Mouse (Mus musculus) bone marrow, adult 2 months (tissue): ENCODE data around the gene Ifnab. TPM values are rescaled to one million over a fixed set of nuclear protein-coding genes. Genes with fewer than 3 reads are reported as not detected.
A peak's percentile ranks its signal among the peaks of the same experiment; 100 is the strongest.

Experiments used
- H3K27ac ChIP-seq: fragments of 200-500 bp; 2 replicates; pipeline ENCODE4 v1.5.1; 2012; ENCODE audit warnings: low read depth, mild to moderate bottlenecking, control low read depth, inconsistent platforms, low read length; ENCODE audit not compliant: control insufficient read depth, poor library complexity, insufficient read depth
- H3K4me1 ChIP-seq: fragments of 200-500 bp; 2 replicates; pipeline ENCODE4 v1.6.1; 2011; ENCODE audit warnings: low read length; ENCODE audit not compliant: control insufficient read depth, insufficient read depth
- H3K4me3 ChIP-seq: fragments of 200-500 bp; replicated peaks from 2 replicates; pipeline ENCODE3; 2011; ENCODE audit warnings: mild to moderate bottlenecking, low read depth, low read length, control low read depth; ENCODE audit not compliant: control insufficient read depth
- CTCF ChIP-seq: fragments of 200-500 bp; IDR thresholded peaks from 2 replicates; pipeline ENCODE4 v1.5.1; 2011; ENCODE audit warnings: low read length, control low read depth; ENCODE audit not compliant: control insufficient read depth, insufficient read depth
- POLR2A ChIP-seq: fragments of 200-500 bp; IDR thresholded peaks from 2 replicates; pipeline ENCODE4 v1.6.1; 2011; ENCODE audit warnings: low read depth, mild to moderate bottlenecking, control low read depth, low read length, borderline replicate concordance; ENCODE audit not compliant: control insufficient read depth
- WGBS: fragments of 180-500 bp; shearing (Covaris S2); methylation state at CpG from one replicate; pipeline ENCODE4 v1.1.7; 2018; 5-methylcytosine and 5-hydroxymethylcytosine counted together
- polyA plus RNA-seq: library from polyadenylated mRNA; stranded (reverse); fragments of >200 nt; gene quantifications from 2 replicates; pipeline ENCODE4 v1.2.4, GENCODE M21; 2011; ENCODE audit warnings: low replicate concordance; ENCODE audit not compliant: missing spikeins, insufficient read depth, insufficient read length

The Ifnab gene
- not detected in 2 replicates for polyA plus RNA-seq

DNA sequence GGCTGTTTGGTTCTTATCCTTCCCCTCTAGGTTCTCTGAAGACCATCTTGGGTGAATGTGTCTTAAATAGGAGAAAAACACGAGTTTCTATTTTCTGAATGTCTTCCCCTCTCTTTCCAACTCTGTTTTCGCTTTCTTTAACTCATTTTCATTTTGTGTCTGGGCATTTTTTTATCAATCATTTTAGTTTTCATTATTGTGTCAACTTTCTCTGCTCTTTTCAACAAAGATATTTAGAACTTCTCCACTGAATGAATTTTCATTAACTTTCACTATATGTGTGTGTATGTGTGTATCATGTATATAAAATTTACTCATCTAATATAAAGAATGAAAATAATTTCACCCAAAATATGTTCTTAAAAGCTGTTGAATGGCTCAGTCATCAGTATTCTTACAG lies at the start of gene Ifnab:
Ifnab (minus strand) TSS at position 101 of the 400 bp plus-strand sequence.
- H3K4me1 ChIP-seq, result no peaks in the 10 kb centered on the region; the same call in 1 of the 2 replicates
- TF ChIP-seq POLR2A (no peak), CTCF (no peak)
- 60% methylated on average over 2 of the region's 2 CpGs for WGBS

DNA sequence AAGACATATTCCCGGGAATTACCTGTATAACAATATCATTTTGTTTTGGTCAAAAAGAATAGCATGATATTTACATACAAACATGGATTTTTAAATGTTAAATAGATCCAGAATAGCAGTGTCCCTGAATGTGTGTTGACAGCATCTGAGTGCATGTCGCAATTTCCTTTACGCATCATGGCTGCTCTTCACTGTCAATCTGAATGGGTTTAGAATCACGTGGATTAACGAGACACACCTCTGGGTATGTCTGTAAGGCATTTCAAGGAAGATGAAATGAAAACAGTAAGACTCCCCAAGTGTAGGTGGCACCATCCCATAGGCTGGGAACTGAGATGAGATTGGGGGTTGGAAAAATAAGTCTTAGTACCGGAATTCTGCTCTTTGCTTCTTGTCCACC lies 47.9 kb upstream of the Ifnab start:
- TF ChIP-seq CTCF (no peak), POLR2A (no peak)
- Histone ChIP-seq H3K4me1 (peaks cover 2% of the 10 kb centered on the region; the same call in 1 of the 2 replicates), H3K4me3 (no peak overlapping the region), H3K27ac (no peak overlapping the region)
- 49% methylated on average over 6 of the region's 6 CpGs for WGBS

More for the DNA sequence above, at the start of gene Ifnab:
- H3K4me3 ChIP-seq, result no peak within 1 kb of the TSS
- H3K27ac ChIP-seq, result no peak within 1 kb of the TSS

DNA sequence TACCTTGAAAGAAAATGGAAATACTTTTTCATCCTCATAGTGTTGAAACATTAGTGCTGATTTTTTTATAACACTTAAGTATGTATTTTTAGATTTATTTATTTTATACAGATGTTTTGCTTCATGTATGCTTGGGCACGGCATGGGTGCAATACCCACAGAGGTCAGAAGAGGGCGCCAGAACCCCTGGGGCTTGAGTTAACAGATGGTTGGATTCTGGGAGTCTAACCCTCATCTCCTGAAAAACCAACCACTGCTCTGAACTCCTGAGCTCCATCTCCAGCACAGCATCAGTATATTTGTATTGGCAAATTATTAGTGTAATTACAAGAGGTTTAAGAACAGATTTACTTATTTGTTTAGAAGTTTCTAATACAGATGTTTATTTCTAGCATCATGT lies 47.3 kb upstream of the Ifnab start:
- WGBS, result 0% methylated on average over 2 of the region's 2 CpGs
- TF ChIP-seq POLR2A, result no peak
- peak; percentile 87 for TF ChIP-seq CTCF
- H3K4me3 ChIP-seq, result no peak overlapping the region

DNA sequence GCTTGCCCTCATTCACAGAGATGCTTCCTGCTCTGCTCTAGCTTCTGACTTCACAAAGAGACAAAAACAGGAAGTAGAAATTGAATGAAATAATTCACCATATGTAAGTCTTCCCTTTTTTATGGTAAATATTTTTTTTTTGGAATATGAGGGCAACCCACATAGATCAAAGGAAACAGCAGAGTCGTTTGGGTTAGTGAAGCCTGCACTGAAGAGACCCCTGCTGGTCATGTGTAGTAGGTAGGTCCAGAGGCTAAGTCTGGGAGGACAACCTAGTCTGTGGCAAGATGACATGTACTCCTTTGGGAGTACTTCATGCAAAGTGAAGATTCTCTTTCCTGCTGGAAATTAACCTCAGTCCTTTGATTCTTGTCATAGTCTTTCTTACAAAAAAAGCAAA lies 36.2 kb upstream of the Ifnab start:
- TF ChIP-seq CTCF, result peak; percentile 62
- no peak for TF ChIP-seq POLR2A
- Histone ChIP-seq H3K27ac (no peak overlapping the region), H3K4me3 (no peak overlapping the region), H3K4me1 (no peaks in the 10 kb centered on the region; the same call in 1 of the 2 replicates)
- 0% methylated on average over 1 of the region's 1 CpGs for WGBS

More for the DNA sequence above, 47.3 kb upstream of the Ifnab start:
- Histone ChIP-seq H3K27ac (no peak overlapping the region), H3K4me1 (peaks cover 2% of the 10 kb centered on the region; the same call in 1 of the 2 replicates)

DNA sequence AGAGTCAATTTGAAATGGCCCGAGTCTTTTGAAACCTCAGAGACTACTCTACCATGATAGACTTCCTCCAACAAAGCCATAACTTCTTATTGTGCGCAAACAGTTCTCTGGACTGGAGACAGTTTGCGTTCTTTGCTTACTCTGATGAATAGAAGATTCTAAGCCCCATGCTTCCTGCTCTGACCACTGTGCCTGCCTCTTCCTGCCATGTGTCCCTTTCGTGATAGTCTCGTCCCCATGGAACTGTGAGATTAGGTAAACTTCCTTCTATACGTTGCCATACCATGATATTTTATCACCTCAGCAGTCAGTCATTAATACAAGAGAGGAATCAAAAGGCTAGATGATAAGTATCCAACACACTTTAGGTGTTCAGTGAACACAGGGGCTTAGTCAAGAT lies 35.6 kb upstream of the Ifnab start:
- 3% methylated on average over 6 of the region's 6 CpGs for WGBS
- H3K27ac ChIP-seq, result peak overlapping the region; percentile 7; the same call in 1 of the 2 replicates
- H3K4me1 ChIP-seq, result no peaks in the 10 kb centered on the region; the same call in 1 of the 2 replicates
- H3K4me3 ChIP-seq, result no peak overlapping the region
- TF ChIP-seq POLR2A (no peak), CTCF (no peak)

DNA sequence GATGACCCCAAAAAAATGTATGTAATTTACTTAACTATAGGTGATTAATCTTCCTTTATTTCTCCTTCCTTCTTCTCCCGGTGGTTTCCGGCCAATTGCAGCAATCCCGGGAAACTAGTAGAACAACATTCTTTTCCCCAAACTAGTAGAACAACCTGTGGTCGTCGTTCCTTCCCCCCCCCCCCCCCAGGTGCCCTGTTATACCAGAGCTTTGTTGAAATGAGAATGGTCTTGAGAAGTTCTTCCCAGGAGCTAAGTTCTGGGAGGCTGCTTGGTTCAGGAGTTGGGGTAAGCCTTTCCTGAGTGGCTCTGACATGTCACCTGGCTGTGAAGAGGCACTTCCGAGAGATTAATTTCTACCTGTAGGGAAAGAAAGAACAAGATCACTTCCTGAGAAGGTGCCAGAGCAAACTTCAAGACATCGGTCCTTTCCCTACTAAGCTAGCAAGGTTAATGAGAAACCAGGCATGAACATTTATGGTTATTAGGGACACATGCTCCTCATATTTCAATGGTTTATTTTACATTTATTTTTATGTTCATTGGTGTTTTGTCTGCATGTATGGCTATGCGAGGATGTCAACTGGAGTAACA lies 32.4 kb upstream of the Ifnab start:
- TF ChIP-seq POLR2A (no peak), CTCF (no peak)
- Histone ChIP-seq H3K4me3 (no peak overlapping the region), H3K4me1 (peaks cover 6% of the 10 kb centered on the region; the same call in 1 of the 2 replicates), H3K27ac (no peak overlapping the region)
- WGBS, result 66% methylated on average over 8 of the region's 8 CpGs

DNA sequence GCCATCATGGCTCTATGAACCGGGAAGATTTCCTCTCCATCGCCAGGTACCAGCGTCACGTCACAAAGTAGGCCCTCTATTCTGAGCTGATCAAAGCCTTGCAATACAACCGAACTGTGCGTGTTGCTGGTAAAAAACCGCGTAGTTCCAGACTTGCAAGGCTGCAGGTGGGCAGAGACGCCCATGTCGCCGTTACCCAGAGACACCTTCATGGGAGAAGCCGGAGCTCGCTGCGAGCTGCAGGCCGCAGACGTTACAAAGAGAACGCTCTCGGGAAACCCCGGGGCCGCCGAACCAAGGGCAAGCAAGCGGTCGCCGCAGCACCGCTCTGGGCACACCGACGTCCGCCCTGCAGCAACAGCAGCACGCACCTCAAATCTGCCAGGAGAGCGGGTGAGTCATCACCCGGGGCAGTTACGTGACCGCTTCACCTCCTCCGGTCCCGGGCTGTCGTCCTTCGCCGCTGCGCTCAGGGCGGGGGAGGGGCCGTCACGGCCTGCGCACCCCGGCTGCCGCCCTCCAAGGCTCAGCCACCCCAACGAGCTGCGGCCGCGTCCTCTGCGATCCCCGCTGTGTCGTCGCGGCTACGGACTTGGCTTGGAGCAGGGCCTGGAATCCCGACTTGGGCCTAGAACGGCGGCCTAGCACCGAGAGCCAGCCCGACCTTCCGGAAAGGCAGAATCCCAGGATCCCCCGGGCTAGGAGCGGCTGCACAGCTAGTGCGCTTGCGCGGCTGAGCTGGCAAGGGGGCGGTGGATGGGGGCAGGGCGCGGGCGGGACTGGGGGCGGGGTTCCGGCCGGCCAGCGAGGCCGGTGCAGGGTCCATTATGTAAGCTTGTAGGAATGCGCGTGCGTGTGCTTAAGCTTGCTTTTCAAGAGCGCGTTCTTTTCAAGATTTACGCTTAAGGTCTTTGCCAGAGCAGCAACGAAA lies 30.9 kb upstream of the Ifnab start, which contains the start of the genes Gm26566 and Klhl9:
Gm26566 (plus strand) TSS at position 15 of the 931 bp plus-strand sequence.
Klhl9 (minus strand) TSS at position 675 of the 931 bp plus-strand sequence.
- TF ChIP-seq POLR2A (peak; percentile 79), CTCF (no peak)

DNA sequence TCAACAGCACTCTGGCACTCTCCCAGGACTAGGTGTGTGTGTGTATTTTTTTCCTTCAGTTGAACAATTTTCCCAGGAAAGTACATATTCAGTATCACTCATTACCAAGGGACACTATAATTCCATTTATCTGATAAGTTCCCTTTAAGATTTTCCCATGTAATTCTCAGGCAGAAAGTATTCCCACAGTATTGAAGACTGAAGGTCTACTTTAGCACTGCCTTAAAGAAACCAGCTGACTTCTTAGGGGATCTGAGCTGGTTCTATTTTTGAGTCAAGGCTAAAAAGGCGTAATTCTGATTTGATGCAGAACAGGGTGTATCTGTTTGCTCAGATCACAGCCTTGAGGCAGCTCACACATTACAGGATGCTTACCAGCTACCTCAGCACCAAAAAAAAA lies 27.6 kb upstream of the Ifnab start:
- Histone ChIP-seq H3K27ac (no peak overlapping the region), H3K4me1 (peaks cover 6% of the 10 kb centered on the region; the same call in 1 of the 2 replicates), H3K4me3 (no peak overlapping the region)
- WGBS, result 29% methylated on average over 1 of the region's 1 CpGs
- TF ChIP-seq CTCF (no peak), POLR2A (no peak)

More for the DNA sequence above, 30.9 kb upstream of the Ifnab start, which contains the start of the genes Gm26566 and Klhl9:
- peak within 1 kb of the TSS; percentile 99 for H3K27ac ChIP-seq
- H3K4me1 ChIP-seq, result peaks cover 6% of the 10 kb centered on the region; the same call in 1 of the 2 replicates
- peak within 1 kb of the TSS; percentile 99 for H3K4me3 ChIP-seq
- WGBS, result under 1% methylated on average over 82 of the region's 82 CpGs
